Mouse (Mus musculus) kidney, adult 2 months (tissue): ENCODE measurements around the gene Rnd1. TPM values are rescaled to one million over a fixed set of nuclear protein-coding genes. Genes with fewer than 3 reads are reported as not detected.

Source experiments
- DNase-seq: peaks from one replicate; pipeline ENCODE4 v3.0.0; 2021
- H3K27ac ChIP-seq: fragments of 200-500 bp; 2 replicates; pipeline ENCODE4 v1.5.1; 2012; ENCODE audit warnings: low read depth, low read length, control low read depth, inconsistent platforms; ENCODE audit not compliant: insufficient read depth
- H3K27me3 ChIP-seq: fragments of 200-500 bp; replicated peaks from 2 replicates; pipeline ENCODE4 v1.6.1; 2012; ENCODE audit warnings: mild to moderate bottlenecking, moderate library complexity, low read length, inconsistent platforms; ENCODE audit not compliant: control insufficient read depth, insufficient read depth
- H3K36me3 ChIP-seq: fragments of 200-500 bp; 2 replicates; pipeline ENCODE4 v1.6.1; 2012; ENCODE audit warnings: mild to moderate bottlenecking, moderate library complexity, low read length, inconsistent platforms; ENCODE audit not compliant: control insufficient read depth, insufficient read depth
- H3K4me1 ChIP-seq: fragments of 200-500 bp; 2 replicates; pipeline ENCODE4 v1.6.1; 2011; ENCODE audit warnings: low read length; ENCODE audit not compliant: control insufficient read depth, insufficient read depth
- H3K4me3 ChIP-seq: fragments of 200-500 bp; 2 replicates; pipeline ENCODE4 v1.5.1; 2011; ENCODE audit warnings: mild to moderate bottlenecking, low read depth, low read length, control low read depth; ENCODE audit not compliant: insufficient read depth
- CTCF ChIP-seq: fragments of 200-500 bp; conservative IDR thresholded peaks from 2 replicates; pipeline ENCODE4 v1.5.1; 2011; ENCODE audit warnings: low read depth, mild to moderate bottlenecking, control low read depth, low read length, moderate library complexity, mixed read lengths; ENCODE audit not compliant: insufficient read depth, insufficient read length
- POLR2A ChIP-seq: fragments of 200-500 bp; IDR thresholded peaks from one replicate; pipeline ENCODE4 v1.6.1; 2011; ENCODE audit warnings: low read depth, low read length, control low read depth
- WGBS: fragments of 180-500 bp; shearing (Covaris S2); methylation state at CpG from one replicate; pipeline ENCODE4 v1.1.7; 2018; 5-methylcytosine and 5-hydroxymethylcytosine counted together
- polyA plus RNA-seq: library from polyadenylated mRNA; depleted of rRNA; stranded (reverse); fragments of >200 nt; gene quantifications from 2 replicates; pipeline ENCODE4 v1.2.3, GENCODE M21; 2012

The Rnd1 gene
- polyA plus RNA-seq, 1 experiment: 2.8 TPM

GRCm38 (mm10) chr15:98680660-98681059 is 3.4 kb upstream of the Rnd1 start:
- H3K27ac ChIP-seq: no peak overlapping the region
- TF ChIP-seq POLR2A (no peak), CTCF (no peak)
- H3K4me3 ChIP-seq: no peak overlapping the region
- DNase-seq: no peak
- WGBS: 87% methylated on average over 8 of the region's 8 CpGs
- no peaks in the 10 kb centered on the region for H3K4me1 ChIP-seq
- no peaks in the 10 kb centered on the region for H3K36me3 ChIP-seq
- no peaks in the 10 kb centered on the region for H3K27me3 ChIP-seq

GRCm38 (mm10) chr15:98677977-98678376 is 716 bp upstream of the Rnd1 start:
- no peak for DNase-seq
- Histone ChIP-seq H3K36me3 (no peaks in the 10 kb centered on the region), H3K4me3 (no peak overlapping the region), H3K4me1 (no peaks in the 10 kb centered on the region), H3K27me3 (no peaks in the 10 kb centered on the region), H3K27ac (no peak overlapping the region)
- TF ChIP-seq POLR2A (no peak), CTCF (no peak)
- WGBS: 83% methylated on average over 7 of the region's 7 CpGs

- TF ChIP-seq POLR2A (no peak), CTCF (no peak)
- WGBS: 4% methylated on average over 9 of the region's 9 CpGs
- Histone ChIP-seq H3K27ac (no peak overlapping the region), H3K4me1 (no peaks in the 10 kb centered on the region), H3K36me3 (no peaks in the 10 kb centered on the region), H3K4me3 (peak overlapping the region; percentile 71; the same call in 1 of the 2 replicates), H3K27me3 (no peaks in the 10 kb centered on the region)
- peak; percentile 24 for DNase-seq
These were observed 790 bp downstream of the Rnd1 start for GRCm38 (mm10) chr15:98676471-98676870.

- no peaks in the 10 kb centered on the region for H3K4me1 ChIP-seq
- H3K36me3 ChIP-seq: no peaks in the 10 kb centered on the region
- peak overlapping the region; percentile 24; the same call in 1 of the 2 replicates for H3K4me3 ChIP-seq
- TF ChIP-seq CTCF: no peak
- TF ChIP-seq POLR2A: no peak
- 12% methylated on average over 14 of the region's 14 CpGs for WGBS
- no peak overlapping the region for H3K27ac ChIP-seq
- no peak for DNase-seq
- no peaks in the 10 kb centered on the region for H3K27me3 ChIP-seq
These were observed 1.5 kb downstream of the Rnd1 start for GRCm38 (mm10) chr15:98675634-98676250.

GRCm38 (mm10) chr15:98674994-98675545 is 2.2 kb downstream of the Rnd1 start:
- no peaks in the 10 kb centered on the region for H3K36me3 ChIP-seq
- no peak for DNase-seq
- H3K4me3 ChIP-seq: no peak overlapping the region
- H3K4me1 ChIP-seq: no peaks in the 10 kb centered on the region
- H3K27ac ChIP-seq: no peak overlapping the region
- 15% methylated on average over 11 of the region's 11 CpGs for WGBS
- TF ChIP-seq POLR2A (no peak), CTCF (no peak)
- H3K27me3 ChIP-seq: no peaks in the 10 kb centered on the region

- no peak overlapping the region for H3K4me3 ChIP-seq
- no peak for TF ChIP-seq POLR2A
- no peak for TF ChIP-seq CTCF
- H3K27me3 ChIP-seq: no peaks in the 10 kb centered on the region
- no peaks in the 10 kb centered on the region for H3K4me1 ChIP-seq
- no peak overlapping the region for H3K27ac ChIP-seq
- no peak for DNase-seq
- WGBS: 37% methylated on average over 7 of the region's 7 CpGs
- H3K36me3 ChIP-seq: no peaks in the 10 kb centered on the region
These were observed 2.8 kb downstream of the Rnd1 start for GRCm38 (mm10) chr15:98674284-98674993.

- DNase-seq: no peak
- TF ChIP-seq CTCF (no peak), POLR2A (no peak)
- Histone ChIP-seq H3K4me1 (no peaks in the 10 kb centered on the region), H3K4me3 (no peak overlapping the region), H3K36me3 (no peaks in the 10 kb centered on the region), H3K27ac (no peak overlapping the region), H3K27me3 (no peaks in the 10 kb centered on the region)
- 92% methylated on average over 7 of the region's 7 CpGs for WGBS
These were observed 3.5 kb downstream of the Rnd1 start for GRCm38 (mm10) chr15:98673732-98674131.
